ENCODE assay signal across 7 mouse cellular contexts in the genomic region with DNA sequence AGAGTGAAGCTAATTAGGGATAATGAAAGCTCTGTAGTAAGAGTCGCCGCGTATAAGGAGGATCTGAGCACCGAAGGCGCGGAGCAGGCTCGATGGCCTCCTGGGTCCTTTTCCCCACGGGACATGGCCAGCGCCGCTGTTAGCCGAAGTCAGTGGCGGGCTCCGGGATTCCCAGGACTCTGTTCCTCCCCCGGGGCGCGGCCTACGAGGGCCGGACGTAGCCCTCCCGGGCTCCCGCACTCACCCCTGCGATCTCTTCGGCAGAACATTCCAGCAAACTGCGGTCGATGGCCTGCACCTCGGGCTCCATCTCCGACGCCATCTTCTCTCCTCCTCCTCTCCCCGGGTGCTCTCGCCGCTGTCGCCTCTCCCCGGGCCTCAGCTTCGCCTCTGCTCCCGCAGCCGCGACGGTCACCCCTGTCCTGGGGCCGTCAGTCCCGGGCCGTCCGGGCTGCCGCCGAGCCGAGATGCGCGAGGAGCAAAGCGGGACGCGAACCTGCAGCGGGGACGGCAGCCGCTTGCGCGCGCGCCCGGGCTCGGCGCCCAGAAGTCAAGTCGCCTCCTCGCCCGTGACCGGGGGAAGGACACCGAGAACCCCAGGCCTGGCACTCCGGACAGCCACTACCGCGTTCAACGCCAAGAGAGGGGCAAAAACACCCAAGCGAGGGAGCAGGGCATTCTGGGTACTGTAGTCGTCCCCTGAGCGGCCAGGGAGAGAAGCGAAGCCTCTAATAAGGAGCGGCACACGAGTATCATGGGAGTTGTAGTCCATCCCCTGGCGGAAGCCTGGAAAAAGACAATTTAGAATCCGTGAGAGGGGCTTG. TPM values are rescaled to one million over a fixed set of nuclear protein-coding genes. Genes with fewer than 3 reads are reported as not detected.
DNase-seq lines count a peak whose midpoint lies in the region; ATAC-seq and TF ChIP-seq lines count a peak whose summit lies in the region.

A gene (minus strand): TSS at position 659 of the 824 bp plus-strand sequence.

- H3K4me1 ChIP-seq in embryonic facial prominence, embryonic 10.5 days, result peaks cover 30% of the 10 kb centered on the region
- H3K4me1 ChIP-seq in intestine, postnatal 0 days (replicated peaks; ENCODE audit: control insufficient read depth, insufficient read depth, low read length), result 0 out of 2 replicates have a peak, but pooled peaks cover 2% of the 10 kb centered on the region
- H3K4me1 ChIP-seq in midbrain, embryonic 12.5 days, result peaks cover 16% of the 10 kb centered on the region
- H3K4me1 ChIP-seq in small intestine, adult 2 months (ENCODE audit: control insufficient read depth, insufficient read depth, insufficient read length, low read length), result peaks cover 7% of the 10 kb centered on the region; the same call in 1 of the 2 replicates

- H3K36me3 ChIP-seq in embryonic facial prominence, embryonic 10.5 days (replicated peaks), result peaks cover 17% of the 10 kb centered on the region
- H3K36me3 ChIP-seq in intestine, postnatal 0 days (ENCODE audit: control insufficient read depth, insufficient read depth), result no peaks in the 10 kb centered on the region
- H3K36me3 ChIP-seq in midbrain, embryonic 12.5 days, result peaks cover 5% of the 10 kb centered on the region; the same call in 1 of the 2 replicates
- H3K36me3 ChIP-seq in small intestine, adult 2 months (ENCODE audit: control insufficient read depth, insufficient read depth, low read length), result no peaks in the 10 kb centered on the region

- peak; percentile 85 for TF ChIP-seq POLR2A in small intestine, adult 2 months (IDR thresholded peaks at IDR 0.05; ENCODE audit: low read depth, low read length)

- intact Hi-C loops in left cerebral cortex, postnatal 4 days (cut with DNase I), result no loop called here

- peak; percentile 96 for ATAC-seq in intestine, postnatal 0 days
- ATAC-seq in midbrain, embryonic 12.5 days (ENCODE audit: low FRiP score, low read depth), result peak; percentile 95

- DNase-seq in adrenal gland, postnatal 10 days, result peak; percentile 94
- peak; percentile 92 for DNase-seq in embryonic facial prominence, embryonic 10.5 days (ENCODE audit: low spot score)
- DNase-seq in gonadal fat pad, adult 2 months (ENCODE audit: low read depth), result peak; percentile 72
- peak; percentile 95 for DNase-seq in left cerebral cortex, postnatal 4 days

- H3K4me3 ChIP-seq in embryonic facial prominence, embryonic 10.5 days, result peak within 1 kb of the TSS; percentile 97
- peak within 1 kb of the TSS; percentile 98 for H3K4me3 ChIP-seq in intestine, postnatal 0 days (ENCODE audit: low read depth, low read length)
- H3K4me3 ChIP-seq in midbrain, embryonic 12.5 days, result peak within 1 kb of the TSS; percentile 93
- peak within 1 kb of the TSS; percentile 80 for H3K4me3 ChIP-seq in small intestine, adult 2 months (ENCODE audit: low read depth, low read length)

- H3K27me3 ChIP-seq in embryonic facial prominence, embryonic 10.5 days (replicated peaks; ENCODE audit: low read depth, poor library complexity, severe bottlenecking), result no peaks in the 10 kb centered on the region; the same call in 1 of the 2 replicates
- H3K27me3 ChIP-seq in intestine, postnatal 0 days (replicated peaks; ENCODE audit: control insufficient read depth, insufficient read depth, low read length), result no peaks in the 10 kb centered on the region
- no peaks in the 10 kb centered on the region for H3K27me3 ChIP-seq in midbrain, embryonic 12.5 days
- peaks cover 7% of the 10 kb centered on the region; the same call in 1 of the 2 replicates for H3K27me3 ChIP-seq in small intestine, adult 2 months (ENCODE audit: control insufficient read depth, insufficient read depth, low read length)

- peak within 1 kb of the TSS; percentile 86 for H3K9ac ChIP-seq in intestine, postnatal 0 days (ENCODE audit: low read depth, low read length)
- peak within 1 kb of the TSS; percentile 84 for H3K9ac ChIP-seq in midbrain, embryonic 12.5 days (replicated peaks)

- peak within 1 kb of the TSS; percentile 82 for H3K4me2 ChIP-seq in intestine, postnatal 0 days (replicated peaks; ENCODE audit: low read depth)
- peak within 1 kb of the TSS; percentile 88 for H3K4me2 ChIP-seq in midbrain, embryonic 12.5 days (replicated peaks)

- under 1% methylated on average over 77 of the region's 77 CpGs for WGBS in embryonic facial prominence, embryonic 10.5 days
- WGBS in intestine, postnatal 0 days, result under 1% methylated on average over 77 of the region's 77 CpGs
- under 1% methylated on average over 74 of the region's 77 CpGs for WGBS in midbrain, embryonic 12.5 days
- under 1% methylated on average over 77 of the region's 77 CpGs for WGBS in small intestine, adult 2 months

- peak; percentile 57 for TF ChIP-seq CTCF in intestine, postnatal 0 days (IDR thresholded peaks at IDR 0.05; ENCODE audit: low read depth)
- peak; percentile 29; the same call in 1 of the 2 replicates for TF ChIP-seq CTCF in small intestine, adult 2 months (IDR thresholded peaks at IDR 0.05; ENCODE audit: extremely low read depth, insufficient read length, insufficient replicate concordance, low read depth, low read length)

- peak within 1 kb of the TSS; percentile 98 for H3K27ac ChIP-seq in embryonic facial prominence, embryonic 10.5 days (replicated peaks)
- peak within 1 kb of the TSS; percentile 97 for H3K27ac ChIP-seq in intestine, postnatal 0 days (ENCODE audit: low read depth, low read length)
- peak within 1 kb of the TSS; percentile 91 for H3K27ac ChIP-seq in midbrain, embryonic 12.5 days (replicated peaks)
- peak within 1 kb of the TSS; percentile 83 for H3K27ac ChIP-seq in small intestine, adult 2 months (ENCODE audit: insufficient read depth, low read depth, low read length)

- no peaks in the 10 kb centered on the region for H3K9me3 ChIP-seq in embryonic facial prominence, embryonic 10.5 days
- H3K9me3 ChIP-seq in intestine, postnatal 0 days (ENCODE audit: control insufficient read depth), result no peaks in the 10 kb centered on the region
- no peaks in the 10 kb centered on the region for H3K9me3 ChIP-seq in midbrain, embryonic 12.5 days

RNA-seq across cellular contexts. Expression of the gene that starts here (rescaled TPM):
- total RNA-seq in adrenal gland, postnatal 10 days (2021), result 10 to 100 TPM; 55.9 to 63.7 TPM
- 16.2 and 18.2 TPM in 2 replicates for polyA plus RNA-seq in embryonic facial prominence, embryonic 10.5 days (2016; fragmentation: Nextera tagmentation; extraction: Ambion mirVana)
- polyA plus RNA-seq in gonadal fat pad, adult 2 months (2012; rRNA removed), result 31.2 and 33.3 TPM in 2 replicates
- polyA plus RNA-seq in intestine, postnatal 0 days (2015; fragmentation: Nextera tagmentation; extraction: Ambion mirVana), result 4.9 and 5.4 TPM in 2 replicates
- 10 to 100 TPM; 51.7 to 55.3 TPM for total RNA-seq in left cerebral cortex, postnatal 4 days (2021)
- 23.4 and 25.7 TPM in 2 replicates for polyA plus RNA-seq in midbrain, embryonic 12.5 days (2016; fragmentation: Nextera tagmentation; extraction: Ambion mirVana)
- 8.7 and 11.9 TPM in 2 replicates for polyA plus RNA-seq in small intestine, adult 2 months (2012; rRNA removed)

Comparison
In these comparisons a context has a peak if more than half of its experiments do, and no peak if none do; other contexts are left out.
1. Peak in every context shown above with its lines: DNase-seq, ATAC-seq, H3K4me3 ChIP-seq and H3K27ac ChIP-seq.